Mouse (Mus musculus) neural tube, embryonic 13.5 days (tissue): ENCODE results near the gene Spatc1l. TPM values are rescaled to one million over a fixed set of nuclear protein-coding genes. Genes with fewer than 3 reads are reported as not detected.

ENCODE experiments used
- ATAC-seq: fragments of 200-750 bp; cut with Nextera tagmentation; 2 replicates; pipeline ENCODE4 v1.8.0; 2017; ENCODE audit warnings: low read depth, mild to moderate bottlenecking, moderate TSS enrichment, moderate library complexity
- H3K27ac ChIP-seq: fragments of 300-500 bp; sonication (generic); replicated peaks from 2 replicates; pipeline ENCODE4 v1.5.1; 2015; ENCODE audit warnings: moderate library complexity, mild to moderate bottlenecking, inconsistent platforms
- H3K27me3 ChIP-seq: fragments of 300-500 bp; sonication (generic); 2 replicates; pipeline ENCODE4 v1.6.1; 2015; ENCODE audit warnings: mild to moderate bottlenecking, inconsistent platforms
- H3K36me3 ChIP-seq: fragments of 300-500 bp; sonication (generic); 2 replicates; pipeline ENCODE4 v1.6.1; 2015; ENCODE audit warnings: mild to moderate bottlenecking, inconsistent platforms
- H3K4me1 ChIP-seq: fragments of 300-500 bp; sonication (generic); replicated peaks from 2 replicates; pipeline ENCODE4 v1.6.1; 2015; ENCODE audit warnings: inconsistent platforms
- H3K4me2 ChIP-seq: fragments of 300-500 bp; sonication (generic); 2 replicates; pipeline ENCODE4 v1.6.1; 2015; ENCODE audit warnings: inconsistent platforms, mild to moderate bottlenecking, moderate library complexity
- H3K4me3 ChIP-seq: fragments of 300-500 bp; sonication (generic); 2 replicates; pipeline ENCODE4 v1.5.1; 2015; ENCODE audit warnings: mild to moderate bottlenecking, inconsistent platforms
- H3K9ac ChIP-seq: fragments of 300-500 bp; sonication (generic); 2 replicates; pipeline ENCODE4 v1.6.1; 2015; ENCODE audit warnings: moderate library complexity, mild to moderate bottlenecking, inconsistent platforms
- H3K9me3 ChIP-seq: fragments of 300-500 bp; sonication (generic); 2 replicates; pipeline ENCODE4 v1.6.1; 2016; ENCODE audit warnings: inconsistent platforms
- WGBS: fragments of 180-500 bp; shearing (Covaris S2); methylation state at CpG from one replicate; pipeline ENCODE4 v1.1.7; 2015; 5-methylcytosine and 5-hydroxymethylcytosine counted together
- polyA plus RNA-seq: library from polyadenylated mRNA; unstranded; fragments of >200 nt; fragmentation: Nextera tagmentation; extraction: Ambion mirVana; gene quantifications from 2 replicates; pipeline ENCODE4 v1.2.1, GENCODE M21; 2015

Gene Spatc1l
- not detected in 2 replicates for polyA plus RNA-seq

- H3K4me3 ChIP-seq, result no peak within 1 kb of the TSS
- WGBS, result 91% methylated on average over 10 of the region's 10 CpGs
- H3K9me3 ChIP-seq, result no peaks in the 10 kb centered on the region
- H3K27me3 ChIP-seq, result no peaks in the 10 kb centered on the region
- no peak within 1 kb of the TSS for H3K4me2 ChIP-seq
- ATAC-seq, result no peak
- no peak within 1 kb of the TSS for H3K27ac ChIP-seq
- H3K36me3 ChIP-seq, result no peaks in the 10 kb centered on the region
- H3K4me1 ChIP-seq, result no peaks in the 10 kb centered on the region
- no peak within 1 kb of the TSS for H3K9ac ChIP-seq
Observed at GRCm38 (mm10) chr10:76561972-76562371, at the start of gene Spatc1l. Gene Spatc1l (plus strand): TSS chr10:76562272.

GRCm38 (mm10) chr10:76512965-76513583 is 49.0 kb upstream of the Spatc1l start:
- Histone ChIP-seq H3K9ac (no peak overlapping the region), H3K4me1 (no peaks in the 10 kb centered on the region), H3K9me3 (0 out of 2 replicates have a peak, but pooled peaks cover 2% of the 10 kb centered on the region), H3K27me3 (no peaks in the 10 kb centered on the region), H3K27ac (no peak overlapping the region), H3K4me3 (no peak overlapping the region), H3K4me2 (no peak overlapping the region), H3K36me3 (peaks cover 87% of the 10 kb centered on the region)
- 46% methylated on average over 5 of the region's 5 CpGs for WGBS
- 0 out of 2 replicates have a peak, but pooled peaks have one; percentile 19 for ATAC-seq

GRCm38 (mm10) chr10:76530922-76531321 is 31.1 kb upstream of the Spatc1l start:
- H3K36me3 ChIP-seq, result peaks cover 23% of the 10 kb centered on the region
- H3K9me3 ChIP-seq, result no peaks in the 10 kb centered on the region
- peaks cover 34% of the 10 kb centered on the region for H3K4me1 ChIP-seq
- H3K4me3 ChIP-seq, result peak overlapping the region; percentile 68
- H3K27me3 ChIP-seq, result no peaks in the 10 kb centered on the region
- peak; percentile 60 for ATAC-seq
- peak overlapping the region; percentile 71 for H3K9ac ChIP-seq
- peak overlapping the region; percentile 57 for H3K27ac ChIP-seq
- WGBS, result under 1% methylated on average over 11 of the region's 11 CpGs
- peak overlapping the region; percentile 79 for H3K4me2 ChIP-seq

GRCm38 (mm10) chr10:76531375-76531774 is 30.7 kb upstream of the Spatc1l start, which contains the start of gene Lss:
Gene Lss (plus strand): TSS chr10:76531588.
- Histone ChIP-seq H3K4me3 (peak within 1 kb of the TSS; percentile 68), H3K4me1 (peaks cover 34% of the 10 kb centered on the region), H3K9me3 (no peaks in the 10 kb centered on the region), H3K27ac (peak within 1 kb of the TSS; percentile 81), H3K27me3 (no peaks in the 10 kb centered on the region), H3K36me3 (peaks cover 27% of the 10 kb centered on the region), H3K4me2 (peak within 1 kb of the TSS; percentile 79), H3K9ac (peak within 1 kb of the TSS; percentile 86)
- under 1% methylated on average over 37 of the region's 37 CpGs for WGBS
- peak; percentile 100 for ATAC-seq

- Histone ChIP-seq H3K9ac (peak overlapping the region; percentile 86), H3K4me1 (peaks cover 34% of the 10 kb centered on the region), H3K36me3 (peaks cover 32% of the 10 kb centered on the region), H3K27me3 (no peaks in the 10 kb centered on the region), H3K9me3 (no peaks in the 10 kb centered on the region), H3K27ac (peak overlapping the region; percentile 81), H3K4me2 (peak overlapping the region; percentile 79), H3K4me3 (peak overlapping the region; percentile 68)
- peak; percentile 38; the same call in 1 of the 2 replicates for ATAC-seq
- WGBS, result under 1% methylated on average over 14 of the region's 14 CpGs
Observed at GRCm38 (mm10) chr10:76531828-76532227, 30.2 kb upstream of the Spatc1l start.

GRCm38 (mm10) chr10:76535526-76535925 is 26.5 kb upstream of the Spatc1l start:
- no peak overlapping the region for H3K9ac ChIP-seq
- H3K4me3 ChIP-seq, result no peak overlapping the region
- peaks cover 31% of the 10 kb centered on the region for H3K4me1 ChIP-seq
- no peak overlapping the region for H3K4me2 ChIP-seq
- peaks cover 68% of the 10 kb centered on the region for H3K36me3 ChIP-seq
- H3K27me3 ChIP-seq, result no peaks in the 10 kb centered on the region
- H3K9me3 ChIP-seq, result no peaks in the 10 kb centered on the region
- ATAC-seq, result no peak
- H3K27ac ChIP-seq, result no peak overlapping the region
- WGBS, result 95% methylated on average over 7 of the region's 7 CpGs

- Histone ChIP-seq H3K4me2 (no peak overlapping the region), H3K27ac (no peak overlapping the region), H3K9me3 (no peaks in the 10 kb centered on the region), H3K9ac (no peak overlapping the region), H3K4me1 (peaks cover 16% of the 10 kb centered on the region), H3K4me3 (no peak overlapping the region), H3K36me3 (peaks cover 88% of the 10 kb centered on the region), H3K27me3 (no peaks in the 10 kb centered on the region)
- 87% methylated on average over 9 of the region's 9 CpGs for WGBS
- no peak for ATAC-seq
Observed at GRCm38 (mm10) chr10:76537619-76538018, 24.5 kb upstream of the Spatc1l start.

GRCm38 (mm10) chr10:76541336-76542085 is 20.6 kb upstream of the Spatc1l start:
- Histone ChIP-seq H3K27ac (no peak overlapping the region), H3K9me3 (no peaks in the 10 kb centered on the region), H3K4me3 (no peak overlapping the region), H3K9ac (no peak overlapping the region), H3K27me3 (no peaks in the 10 kb centered on the region), H3K4me1 (no peaks in the 10 kb centered on the region), H3K36me3 (peaks cover 99% of the 10 kb centered on the region), H3K4me2 (no peak overlapping the region)
- WGBS, result 94% methylated on average over 11 of the region's 11 CpGs
- no peak for ATAC-seq

GRCm38 (mm10) chr10:76542636-76543375 is 19.3 kb upstream of the Spatc1l start:
- H3K27me3 ChIP-seq, result no peaks in the 10 kb centered on the region
- ATAC-seq, result no peak
- no peak overlapping the region for H3K4me2 ChIP-seq
- WGBS, result 90% methylated on average over 10 of the region's 10 CpGs
- H3K9ac ChIP-seq, result no peak overlapping the region
- no peak overlapping the region for H3K4me3 ChIP-seq
- H3K4me1 ChIP-seq, result no peaks in the 10 kb centered on the region
- no peak overlapping the region for H3K27ac ChIP-seq
- peaks cover 99% of the 10 kb centered on the region for H3K36me3 ChIP-seq
- H3K9me3 ChIP-seq, result no peaks in the 10 kb centered on the region

GRCm38 (mm10) chr10:76546566-76546965 is 15.5 kb upstream of the Spatc1l start:
- ATAC-seq, result no peak
- Histone ChIP-seq H3K9me3 (no peaks in the 10 kb centered on the region), H3K4me3 (no peak overlapping the region), H3K27ac (no peak overlapping the region), H3K4me1 (no peaks in the 10 kb centered on the region), H3K27me3 (no peaks in the 10 kb centered on the region), H3K9ac (no peak overlapping the region), H3K4me2 (no peak overlapping the region), H3K36me3 (peaks cover 100% of the 10 kb centered on the region)
- 96% methylated on average over 8 of the region's 8 CpGs for WGBS

GRCm38 (mm10) chr10:76548218-76548617 is 13.9 kb upstream of the Spatc1l start:
- Histone ChIP-seq H3K27me3 (no peaks in the 10 kb centered on the region), H3K36me3 (peaks cover 100% of the 10 kb centered on the region), H3K4me1 (no peaks in the 10 kb centered on the region), H3K27ac (no peak overlapping the region), H3K4me3 (no peak overlapping the region), H3K9ac (no peak overlapping the region), H3K9me3 (no peaks in the 10 kb centered on the region), H3K4me2 (no peak overlapping the region)
- no peak for ATAC-seq
- WGBS, result 90% methylated on average over 8 of the region's 8 CpGs

- ATAC-seq, result no peak
- Histone ChIP-seq H3K4me1 (no peaks in the 10 kb centered on the region), H3K9me3 (no peaks in the 10 kb centered on the region), H3K27me3 (no peaks in the 10 kb centered on the region), H3K36me3 (peaks cover 97% of the 10 kb centered on the region), H3K27ac (no peak overlapping the region), H3K9ac (no peak overlapping the region), H3K4me2 (no peak overlapping the region), H3K4me3 (no peak overlapping the region)
- 92% methylated on average over 5 of the region's 5 CpGs for WGBS
Observed at GRCm38 (mm10) chr10:76550458-76550857, 11.6 kb upstream of the Spatc1l start.
